Mouse (Mus musculus) urinary bladder, postnatal 0 days (tissue): ENCODE measurements around the gene Ndufaf1. TPM values are rescaled to one million over a fixed set of nuclear protein-coding genes. Genes with fewer than 3 reads are reported as not detected.

Source experiments
- polyA plus RNA-seq: library from polyadenylated mRNA; unstranded; fragments of >200 nt; fragmentation: Nextera tagmentation; extraction: Ambion mirVana; gene quantifications from 2 replicates; pipeline ENCODE4 v1.2.1, GENCODE M21; 2015

Ndufaf1 gene
- 29.6 and 30.6 TPM in 2 replicates for polyA plus RNA-seq

DNA sequence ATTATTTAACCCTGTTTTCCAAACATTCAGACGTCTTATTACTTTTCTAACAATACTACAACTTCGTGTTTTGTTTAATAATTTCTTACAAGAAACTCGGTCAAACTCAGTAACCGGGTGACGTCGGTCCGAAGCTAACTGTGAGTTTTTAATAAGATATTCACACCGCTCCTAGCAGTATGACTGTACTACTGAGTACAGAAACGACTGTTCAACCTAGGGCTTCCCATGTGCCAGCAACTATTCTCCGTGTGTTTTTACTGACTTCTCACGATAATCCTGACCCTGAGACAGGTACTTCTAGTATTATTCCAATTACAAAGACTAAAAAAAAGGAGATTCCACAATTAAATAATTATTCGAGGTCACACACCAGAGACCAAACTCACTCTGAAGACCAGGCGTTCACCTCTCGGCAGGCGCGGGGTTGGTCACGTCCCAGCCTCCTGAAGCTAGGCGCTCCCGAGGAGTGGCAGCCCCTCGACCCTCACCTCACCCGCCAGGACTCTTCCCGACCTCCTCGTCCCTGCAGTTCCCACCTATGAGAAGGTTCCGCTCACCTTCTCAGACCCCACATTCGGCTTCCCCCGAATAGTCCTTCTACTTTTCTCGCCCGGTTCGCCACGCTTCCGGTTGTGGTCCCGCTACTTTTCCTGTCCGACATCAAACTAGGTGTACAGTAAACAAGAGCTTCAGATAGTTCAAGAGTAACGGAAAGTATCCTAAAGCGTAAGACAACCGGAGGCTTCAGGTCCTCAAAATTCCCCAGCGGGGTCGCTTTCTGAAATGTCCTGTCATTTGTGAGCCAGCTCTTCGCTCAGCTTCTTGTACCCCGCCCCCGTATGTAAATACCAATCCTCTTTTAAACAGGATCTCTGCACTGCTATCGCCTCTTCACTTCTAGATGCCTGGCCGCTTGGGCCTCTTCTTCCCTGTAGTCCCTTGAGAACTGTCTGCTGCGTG lies at the start of gene Ndufaf1:
Ndufaf1 (minus strand) TSS at position 608 of the 963 bp plus-strand sequence.

DNA sequence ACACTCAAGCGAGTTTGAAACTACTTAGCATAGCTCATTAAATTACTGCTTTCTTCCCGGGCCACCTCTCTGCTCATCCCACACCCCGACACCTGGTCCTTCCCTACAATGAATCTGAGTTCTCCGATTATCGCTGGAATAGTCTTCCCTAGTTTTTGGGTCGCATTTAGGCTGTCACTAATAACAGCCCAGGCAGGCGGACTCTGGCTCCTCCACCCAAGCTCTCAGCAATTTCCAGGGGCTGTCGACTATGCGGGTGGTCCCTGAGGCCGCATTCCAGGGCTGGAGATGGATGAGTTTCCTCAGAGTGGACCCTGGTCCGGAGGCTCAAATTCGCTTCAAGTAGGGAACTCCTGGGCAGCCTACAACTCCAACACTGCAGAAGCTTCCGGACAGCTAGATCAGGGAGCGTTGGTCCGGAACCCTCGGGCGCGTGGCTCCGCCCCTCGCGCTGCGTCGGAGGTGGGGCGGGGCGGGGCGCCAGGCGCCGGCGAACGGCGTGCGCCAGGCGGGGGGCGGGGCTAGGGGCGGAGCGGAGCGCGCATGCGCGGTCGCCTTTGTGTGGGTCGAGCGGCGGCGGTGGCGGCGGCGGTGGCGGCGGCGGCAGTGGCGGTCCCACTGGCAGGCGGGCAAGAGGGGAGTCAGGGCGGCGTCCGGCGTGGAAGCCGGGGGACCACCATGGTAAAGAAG lies 12.0 kb upstream of the Ndufaf1 start, which contains the start of gene Rtf1:
Rtf1 (plus strand) TSS at position 544 of the 690 bp plus-strand sequence.

GRCm38 (mm10) chr2:119618199-119618982 lies 44.2 kb downstream of the Ndufaf1 start, which contains the start of the genes Nusap1 and Oip5:
Gene Nusap1 (plus strand): TSS chr2:119618298.
Gene Oip5 (minus strand): TSS chr2:119618469.

Other genes starting within 250 kb of the Ndufaf1 start
- 2.2 and 2.5 TPM in 2 replicates for gene Ino80, start 185.1 kb downstream of the Ndufaf1 start, polyA plus RNA-seq
- 0.41 and 1.4 TPM in 2 replicates for gene Exd1, start 115.2 kb downstream of the Ndufaf1 start, polyA plus RNA-seq
- 68.6 and 70.6 TPM in 2 replicates for gene Chp1, start 115.1 kb downstream of the Ndufaf1 start, polyA plus RNA-seq
- gene Nusap1, start 44.5 kb downstream of the Ndufaf1 start, polyA plus RNA-seq: 11.1 and 18.6 TPM in 2 replicates
- 6.1 and 10.6 TPM in 2 replicates for gene Oip5, start 44.4 kb downstream of the Ndufaf1 start, polyA plus RNA-seq
- gene Rtf1, start 12.2 kb upstream of the Ndufaf1 start, polyA plus RNA-seq: 22.0 and 25.2 TPM in 2 replicates
- 0.19 TPM in 1 of 2 replicates, not detected in the other for gene Itpka, start 79.5 kb upstream of the Ndufaf1 start, polyA plus RNA-seq
- not detected in 2 replicates for gene Ltk, start 97.6 kb upstream of the Ndufaf1 start, polyA plus RNA-seq
- gene Rpap1, start 124.7 kb upstream of the Ndufaf1 start, polyA plus RNA-seq: 10.5 and 10.8 TPM in 2 replicates
- gene Tyro3, start 134.9 kb upstream of the Ndufaf1 start, polyA plus RNA-seq: 17.5 and 18.9 TPM in 2 replicates
- 11.4 and 12.2 TPM in 2 replicates for gene Mga, start 234.4 kb upstream of the Ndufaf1 start, polyA plus RNA-seq